Mouse (Mus musculus) C2C12 (cell line): ENCODE measurements at regions not wholly inside any gene's neighbourhood (a gene's known extent, or its start where the extent isn't known, plus 50 kb on each side); places are given as distances from the start of the nearest gene placed in this dataset.

ENCODE experiments used
- H3K27me3 ChIP-seq: one replicate; pipeline ENCODE4 v1.6.1; 2011; ENCODE audit not compliant: control insufficient read depth, insufficient read depth, insufficient read length
- H3K36me3 ChIP-seq: one replicate; pipeline ENCODE4 v1.6.1; 2011; ENCODE audit not compliant: control insufficient read depth, insufficient read depth
- H3K4me3 ChIP-seq: one replicate; pipeline ENCODE4 v1.5.1; 2011; ENCODE audit warnings: mild to moderate bottlenecking, control low read depth; ENCODE audit not compliant: poor library complexity, insufficient read depth, severe bottlenecking
- H3K79me2 ChIP-seq: one replicate; pipeline ENCODE4 v1.6.1; 2011; ENCODE audit not compliant: control insufficient read depth, insufficient read depth
- H3K79me3 ChIP-seq: one replicate; pipeline ENCODE4 v1.6.1; 2011; ENCODE audit warnings: low read depth, control low read depth
- H3ac ChIP-seq: one replicate; pipeline ENCODE3; 2011; ENCODE audit warnings: low read depth; ENCODE audit not compliant: control insufficient read depth, insufficient read length
- CEBPB ChIP-seq: IDR thresholded peaks from one replicate; pipeline ENCODE4 v1.6.1; 2011; ENCODE audit warnings: low read depth, mild to moderate bottlenecking, control low read depth, moderate library complexity
- CTCF ChIP-seq: IDR thresholded peaks from one replicate; pipeline ENCODE4 v1.5.1; 2011; ENCODE audit not compliant: control insufficient read depth, insufficient read depth, insufficient read length
- FOSL1 ChIP-seq: IDR thresholded peaks from one replicate; pipeline ENCODE4 v1.8.0; 2011; ENCODE audit warnings: mild to moderate bottlenecking, low read length; ENCODE audit not compliant: poor library complexity, insufficient read depth, severe bottlenecking
- MAX ChIP-seq: IDR thresholded peaks from one replicate; pipeline ENCODE4 v1.6.1; 2011; ENCODE audit warnings: mild to moderate bottlenecking, control low read depth
- MYOD1 ChIP-seq: IDR thresholded peaks from one replicate; pipeline ENCODE4 v1.6.1; 2011; ENCODE audit warnings: low read depth; ENCODE audit not compliant: control insufficient read depth, insufficient read length
- MYOG ChIP-seq: IDR thresholded peaks from one replicate; pipeline ENCODE4 v1.6.1; 2011; ENCODE audit not compliant: control insufficient read depth, insufficient read length; ENCODE audit errors: extremely low read depth
- USF1 ChIP-seq: IDR thresholded peaks from one replicate; pipeline ENCODE4 v1.6.1; 2011; ENCODE audit warnings: low read depth, mild to moderate bottlenecking, control low read depth, moderate library complexity

DNA sequence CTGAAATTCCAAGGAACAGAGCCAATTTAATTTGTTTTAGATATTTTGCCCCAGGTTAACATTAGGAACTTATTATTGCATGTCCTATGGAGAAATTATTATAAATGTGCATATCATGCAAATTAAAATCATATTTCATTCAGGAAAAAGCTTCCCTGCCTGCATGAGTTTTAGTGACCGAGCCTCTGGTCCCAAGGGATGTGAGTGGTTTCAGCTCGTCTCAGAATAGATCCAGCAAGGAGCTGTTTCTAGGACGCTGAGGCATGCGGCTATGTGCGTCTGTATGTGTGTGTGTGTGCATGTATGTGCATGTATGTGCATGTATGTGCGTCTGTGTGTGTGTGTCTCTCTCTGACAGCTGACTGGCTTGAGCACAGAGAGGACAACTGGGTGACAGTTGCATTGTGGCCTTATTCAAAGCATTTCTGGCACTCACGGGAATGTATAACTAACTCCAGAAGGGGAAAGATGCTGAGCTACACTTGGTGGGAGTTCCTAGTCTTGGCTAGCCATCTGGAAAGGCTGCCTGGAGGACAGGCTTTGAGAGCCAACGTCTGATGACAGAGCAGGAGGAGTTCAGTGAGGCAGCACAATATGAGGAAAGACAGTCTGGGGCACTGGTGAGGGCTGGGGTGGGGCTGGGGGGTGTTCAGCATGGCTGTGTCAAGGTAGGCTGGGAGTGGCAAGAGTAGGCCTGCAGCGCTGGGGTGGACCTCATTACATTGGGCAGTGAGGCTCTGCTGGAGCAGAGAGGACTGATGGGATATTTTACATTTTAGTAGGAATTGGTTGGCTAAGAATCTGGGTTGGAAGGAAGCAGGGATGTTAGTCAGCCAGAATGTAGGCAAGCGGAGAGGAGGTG lies 75.8 kb downstream of the Rpl14 start:
- Histone ChIP-seq H3K4me3 (no peak overlapping the region), H3K27me3 (no peaks in the 10 kb centered on the region), H3K36me3 (no peaks in the 10 kb centered on the region), H3K79me2 (no peaks in the 10 kb centered on the region), H3ac (no peak overlapping the region), H3K79me3 (no peaks in the 10 kb centered on the region)
- no peak for TF ChIP-seq MYOD1
- no peak for TF ChIP-seq USF1
- no peak for TF ChIP-seq FOSL1
- TF ChIP-seq CTCF = no peak

GRCm38 (mm10) chr9:120647668-120647955 lies 76.4 kb downstream of the Rpl14 start:
- Histone ChIP-seq H3ac (no peak overlapping the region), H3K79me3 (no peaks in the 10 kb centered on the region), H3K27me3 (no peaks in the 10 kb centered on the region), H3K79me2 (no peaks in the 10 kb centered on the region), H3K4me3 (no peak overlapping the region), H3K36me3 (no peaks in the 10 kb centered on the region)
- no peak for TF ChIP-seq MYOG
- TF ChIP-seq MAX = no peak
- TF ChIP-seq MYOD1 = no peak
- no peak for TF ChIP-seq USF1
- TF ChIP-seq CEBPB = no peak
- no peak for TF ChIP-seq CTCF
- no peak for TF ChIP-seq FOSL1

GRCm38 (mm10) chr9:120652733-120653132 lies 81.5 kb downstream of the Rpl14 start:
- Histone ChIP-seq H3K4me3 (no peak overlapping the region), H3K79me3 (no peaks in the 10 kb centered on the region), H3K36me3 (no peaks in the 10 kb centered on the region), H3K79me2 (no peaks in the 10 kb centered on the region), H3ac (no peak overlapping the region), H3K27me3 (peaks cover 4% of the 10 kb centered on the region)
- TF ChIP-seq CEBPB (no peak), USF1 (no peak), MYOG (no peak)

- no peak overlapping the region for H3ac ChIP-seq
- TF ChIP-seq FOSL1 (no peak), USF1 (no peak), MAX (no peak), MYOD1 (no peak), CEBPB (no peak)
- H3K79me2 ChIP-seq = no peaks in the 10 kb centered on the region
- no peaks in the 10 kb centered on the region for H3K79me3 ChIP-seq
- H3K36me3 ChIP-seq = no peaks in the 10 kb centered on the region
- H3K27me3 ChIP-seq = peaks cover 4% of the 10 kb centered on the region
- H3K4me3 ChIP-seq = no peak overlapping the region
Observed at GRCm38 (mm10) chr9:120653170-120653569, 81.9 kb downstream of the Rpl14 start.

DNA sequence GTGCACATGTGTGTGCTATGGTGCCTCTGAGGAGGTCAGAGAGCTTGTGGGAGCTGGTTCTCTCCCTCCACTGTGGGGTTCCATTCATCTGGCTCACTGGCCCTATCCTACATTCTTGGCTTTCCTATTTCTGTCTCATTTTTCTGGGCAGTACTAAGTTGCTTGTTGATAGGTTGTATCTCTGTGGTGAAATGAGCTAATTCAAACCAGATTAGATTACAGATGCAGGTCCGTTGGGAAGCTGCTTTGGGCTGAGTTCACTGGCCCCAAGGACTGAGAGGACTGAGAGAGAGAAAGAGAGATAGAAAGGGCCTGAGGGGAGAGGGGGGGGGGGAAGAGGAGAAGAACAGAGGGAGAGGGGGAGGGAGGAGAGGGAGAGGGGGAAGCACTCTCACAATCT lies 83.5 kb downstream of the Rpl14 start:
- TF ChIP-seq MAX (no peak), MYOD1 (no peak), USF1 (no peak)

DNA sequence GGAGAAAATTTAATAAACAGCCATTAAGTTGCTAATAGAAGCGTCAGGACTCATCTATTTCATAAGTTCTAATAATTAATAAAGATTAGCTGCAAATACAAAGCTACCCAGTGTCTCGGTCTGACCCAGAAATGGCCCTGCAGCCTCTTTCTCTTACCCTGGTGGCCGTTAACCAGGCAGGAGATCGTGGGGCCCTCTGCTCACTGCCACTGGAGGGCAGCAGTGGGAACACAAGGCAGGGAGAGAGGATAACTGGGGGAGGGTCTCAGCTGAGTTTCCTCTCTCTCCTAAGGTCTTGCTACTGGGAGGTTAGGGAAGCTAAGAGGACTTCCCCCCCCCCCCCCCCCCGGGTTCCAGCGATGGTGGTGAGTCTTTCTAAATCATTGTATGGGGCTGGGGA lies 85.7 kb downstream of the Rpl14 start:
- TF ChIP-seq CTCF = peak; percentile 61
- TF ChIP-seq USF1 = no peak
- Histone ChIP-seq H3K79me2 (no peaks in the 10 kb centered on the region), H3K4me3 (no peak overlapping the region), H3K27me3 (peaks cover 4% of the 10 kb centered on the region), H3K79me3 (no peaks in the 10 kb centered on the region), H3ac (no peak overlapping the region), H3K36me3 (no peaks in the 10 kb centered on the region)

More for the DNA sequence above, 83.5 kb downstream of the Rpl14 start:
- Histone ChIP-seq H3K36me3 (no peaks in the 10 kb centered on the region), H3K27me3 (peaks cover 4% of the 10 kb centered on the region), H3K79me3 (no peaks in the 10 kb centered on the region), H3K4me3 (no peak overlapping the region), H3ac (no peak overlapping the region), H3K79me2 (no peaks in the 10 kb centered on the region)
